ENCODE assay signal across 9 mouse cellular contexts in genomic region chr6:126583075-126583474, GRCm38 (mm10). TPM values are rescaled to one million over a fixed set of nuclear protein-coding genes. Genes with fewer than 3 reads are reported as not detected.
DNase-seq lines count a peak whose midpoint lies in the region; ATAC-seq and TF ChIP-seq lines count a peak whose summit lies in the region.
"Had no signal": no experiment of that assay in that cellular context is flagged by ENCODE, and none has a peak within 500 bp of the region (broad histone marks: within the 10 kb centered on the region; RNA-seq: fewer than 3 reads in every experiment).

No protein-coding gene starts in this region.

- H3K79me2 ChIP-seq in CH12.LX (replicated peaks; ENCODE audit: control insufficient read depth, extremely low read depth, insufficient read depth, poor library complexity, severe bottlenecking): no peaks in the 10 kb centered on the region

- H3K27ac ChIP-seq in hindbrain, postnatal 0 days: no peak overlapping the region
- H3K27ac ChIP-seq in hindbrain, embryonic 14.5 days: no peak overlapping the region
- no peak overlapping the region for H3K27ac ChIP-seq in CH12.LX (ENCODE audit: insufficient read depth, low read depth)
- H3K27ac ChIP-seq in embryonic facial prominence, embryonic 11.5 days (replicated peaks; ENCODE audit: low read depth, low read length): no peak overlapping the region
- H3K27ac ChIP-seq in olfactory bulb, adult 2 months (ENCODE audit: insufficient read depth, low read depth, low read length): no peak overlapping the region
- no peak overlapping the region for H3K27ac ChIP-seq in midbrain, embryonic 15.5 days
- H3K27ac ChIP-seq: liver, embryonic 13.5 days had no signal

- no peaks in the 10 kb centered on the region for H3K36me3 ChIP-seq in hindbrain, postnatal 0 days (ENCODE audit: insufficient read depth, low read length)
- no peaks in the 10 kb centered on the region for H3K36me3 ChIP-seq in hindbrain, embryonic 14.5 days (replicated peaks; ENCODE audit: control insufficient read depth, insufficient read depth)
- no peaks in the 10 kb centered on the region for H3K36me3 ChIP-seq in CH12.LX (replicated peaks in 1 of 2; ENCODE audit: control insufficient read depth in 1 of 2, insufficient read depth in 1 of 2, low read length in 1 of 2)
- no peaks in the 10 kb centered on the region for H3K36me3 ChIP-seq in embryonic facial prominence, embryonic 11.5 days (replicated peaks; ENCODE audit: control insufficient read depth, insufficient read depth, low read depth, low read length)
- no peaks in the 10 kb centered on the region for H3K36me3 ChIP-seq in midbrain, embryonic 15.5 days (replicated peaks)
- H3K36me3 ChIP-seq: liver, embryonic 13.5 days had no signal

- no peak for TF ChIP-seq RAD21 in CH12.LX (IDR thresholded peaks at IDR 0.05; ENCODE audit: low read depth, low read length)

- no peak overlapping the region for H3K4me2 ChIP-seq in hindbrain, postnatal 0 days (ENCODE audit: low read depth, low read length)
- H3K4me2 ChIP-seq in hindbrain, embryonic 14.5 days (replicated peaks): no peak overlapping the region
- no peak overlapping the region for H3K4me2 ChIP-seq in CH12.LX (ENCODE audit: insufficient read depth, low read depth, poor library complexity, severe bottlenecking)
- no peak overlapping the region for H3K4me2 ChIP-seq in embryonic facial prominence, embryonic 11.5 days (ENCODE audit: low read depth, low read length)
- H3K4me2 ChIP-seq in midbrain, embryonic 15.5 days: no peak overlapping the region
- H3K4me2 ChIP-seq: liver, embryonic 13.5 days had no signal

- dilution Hi-C loops in CH12.LX (cut with MboI; ENCODE audit: extremely low pct_ligation_motif_present, extremely low pct_unique_long_range_greater_than_20kb, low sequenced_read_pairs): no loop called here

- peak; percentile 73 for TF ChIP-seq CTCF in hindbrain, postnatal 0 days (IDR thresholded peaks at IDR 0.05; ENCODE audit: low read depth)
- TF ChIP-seq CTCF in CH12.LX (conservative IDR thresholded peaks at IDR 0.05 in 1 of 2, IDR thresholded peaks at IDR 0.05 in 1 of 2; ENCODE audit: low read depth in 2 of 2, low read length in 2 of 2): peak; percentile 82 to 93
- TF ChIP-seq CTCF in olfactory bulb, adult 2 months (IDR thresholded peaks at IDR 0.05; ENCODE audit: insufficient read depth, low read depth, low read length): peak; percentile 63; the same call in 1 of the 2 replicates

- ATAC-seq in hindbrain, postnatal 0 days: no peak
- ATAC-seq in hindbrain, embryonic 14.5 days (ENCODE audit: low FRiP score): no peak
- no peak for ATAC-seq in embryonic facial prominence, embryonic 11.5 days (replicated peaks; ENCODE audit: insufficient number of reproducible peaks, low FRiP score, low TSS enrichment, low read depth)
- ATAC-seq in monocyte, adult 5-6 weeks (replicated peaks; ENCODE audit: insufficient number of reproducible peaks, low FRiP score, low TSS enrichment, poor library complexity, severe bottlenecking): no peak
- ATAC-seq in midbrain, embryonic 15.5 days (replicated peaks): no peak

- H3K9ac ChIP-seq in hindbrain, postnatal 0 days (replicated peaks; ENCODE audit: low read length): no peak overlapping the region
- no peak overlapping the region for H3K9ac ChIP-seq in hindbrain, embryonic 14.5 days
- no peak overlapping the region for H3K9ac ChIP-seq in CH12.LX (ENCODE audit: insufficient read depth, low read depth)
- H3K9ac ChIP-seq in embryonic facial prominence, embryonic 11.5 days (replicated peaks; ENCODE audit: low read length): no peak overlapping the region
- no peak overlapping the region for H3K9ac ChIP-seq in midbrain, embryonic 15.5 days
- H3K9ac ChIP-seq: liver, embryonic 13.5 days had no signal

- DNase-seq in hindbrain, postnatal 0 days (ENCODE audit: low spot score): no peak
- no peak for DNase-seq in hindbrain, embryonic 14.5 days (ENCODE audit: low spot score)
- peak; percentile 49 for DNase-seq in CH12.LX (ENCODE audit: extremely low read depth)
- DNase-seq in adrenal gland, adult 2 months: peak; percentile 36
- peak; percentile 50 for DNase-seq in embryonic facial prominence, embryonic 11.5 days (ENCODE audit: low spot score)
- DNase-seq: liver, embryonic 13.5 days had no signal

- no peak overlapping the region for H3K4me3 ChIP-seq in hindbrain, postnatal 0 days (ENCODE audit: low read length)
- no peak overlapping the region for H3K4me3 ChIP-seq in hindbrain, embryonic 14.5 days (replicated peaks; ENCODE audit: low read length)
- H3K4me3 ChIP-seq in CH12.LX (replicated peaks in 1 of 3; ENCODE audit: low read depth in 2 of 3, low read length in 2 of 3, poor library complexity in 1 of 3): no peak overlapping the region
- no peak overlapping the region for H3K4me3 ChIP-seq in embryonic facial prominence, embryonic 11.5 days (ENCODE audit: low read depth, low read length)
- no peak overlapping the region for H3K4me3 ChIP-seq in olfactory bulb, adult 2 months (ENCODE audit: insufficient read depth, low read depth, low read length)
- H3K4me3 ChIP-seq in midbrain, embryonic 15.5 days: no peak overlapping the region
- H3K4me3 ChIP-seq: liver, embryonic 13.5 days had no signal

- no peaks in the 10 kb centered on the region for H3K9me3 ChIP-seq in hindbrain, postnatal 0 days (ENCODE audit: low read length)
- no peaks in the 10 kb centered on the region for H3K9me3 ChIP-seq in hindbrain, embryonic 14.5 days (ENCODE audit: control insufficient read depth, low read length)
- H3K9me3 ChIP-seq in CH12.LX (replicated peaks; ENCODE audit: low read length): peaks cover 2% of the 10 kb centered on the region
- H3K9me3 ChIP-seq in embryonic facial prominence, embryonic 11.5 days (replicated peaks; ENCODE audit: control insufficient read depth, low read length): no peaks in the 10 kb centered on the region
- H3K9me3 ChIP-seq in midbrain, embryonic 15.5 days: no peaks in the 10 kb centered on the region
- H3K9me3 ChIP-seq: liver, embryonic 13.5 days had no signal

- peaks cover 7% of the 10 kb centered on the region; the same call in 1 of the 2 replicates for H3K4me1 ChIP-seq in hindbrain, postnatal 0 days (ENCODE audit: insufficient read depth, low read length)
- no peaks in the 10 kb centered on the region for H3K4me1 ChIP-seq in hindbrain, embryonic 14.5 days (replicated peaks; ENCODE audit: control insufficient read depth, insufficient read depth, low read length)
- no peaks in the 10 kb centered on the region for H3K4me1 ChIP-seq in CH12.LX (ENCODE audit: control insufficient read depth in 1 of 2, insufficient read depth in 2 of 2)
- H3K4me1 ChIP-seq in embryonic facial prominence, embryonic 11.5 days (ENCODE audit: control insufficient read depth, insufficient read depth, low read length): no peaks in the 10 kb centered on the region
- peaks cover 29% of the 10 kb centered on the region for H3K4me1 ChIP-seq in olfactory bulb, adult 2 months (ENCODE audit: control insufficient read depth, insufficient read depth, low read length)
- H3K4me1 ChIP-seq in midbrain, embryonic 15.5 days: no peaks in the 10 kb centered on the region
- H3K4me1 ChIP-seq: liver, embryonic 13.5 days had no signal

- WGBS in hindbrain, postnatal 0 days: 69% methylated on average over 7 of the region's 7 CpGs
- 68% methylated on average over 7 of the region's 7 CpGs for WGBS in hindbrain, embryonic 14.5 days
- 65% methylated on average over 7 of the region's 7 CpGs for WGBS in embryonic facial prominence, embryonic 11.5 days
- WGBS in olfactory bulb, adult 2 months: 69% methylated on average over 7 of the region's 7 CpGs
- 66% methylated on average over 7 of the region's 7 CpGs for WGBS in midbrain, embryonic 15.5 days

- no peaks in the 10 kb centered on the region for H3K27me3 ChIP-seq in hindbrain, postnatal 0 days (ENCODE audit: insufficient read depth, low read length)
- H3K27me3 ChIP-seq in hindbrain, embryonic 14.5 days (ENCODE audit: control insufficient read depth, insufficient read depth, low read length): no peaks in the 10 kb centered on the region
- peaks cover 98% of the 10 kb centered on the region for H3K27me3 ChIP-seq in CH12.LX (replicated peaks)
- H3K27me3 ChIP-seq in embryonic facial prominence, embryonic 11.5 days (ENCODE audit: control insufficient read depth, insufficient read depth, low read length): no peaks in the 10 kb centered on the region
- H3K27me3 ChIP-seq in midbrain, embryonic 15.5 days (replicated peaks): no peaks in the 10 kb centered on the region
- H3K27me3 ChIP-seq: liver, embryonic 13.5 days had no signal

- in situ Hi-C loops in CH12.LX (cut with MboI; ENCODE audit: low pct_ligation_motif_present, low pct_unique_long_range_greater_than_20kb, low sequenced_read_pairs): no loop called here

- no peak for TF ChIP-seq POLR2A in CH12.LX (IDR thresholded peaks at IDR 0.05; ENCODE audit: low read depth, low read length)
- TF ChIP-seq POLR2A in olfactory bulb, adult 2 months (IDR thresholded peaks at IDR 0.05; ENCODE audit: insufficient read depth, low read depth, low read length): no peak

- TF ChIP-seq EP300 in CH12.LX (IDR thresholded peaks at IDR 0.05; ENCODE audit: low read length): no peak

TF ChIP-seq in CH12.LX, 34 proteins besides CTCF, POLR2A, EP300 and RAD21:
- TF ChIP-seq SMC3 (IDR thresholded peaks at IDR 0.05; ENCODE audit: low read depth, low read length) (peak; percentile 53), ZKSCAN1 (IDR thresholded peaks at IDR 0.05; ENCODE audit: borderline replicate concordance, low read depth, low read length) (no peak)

RNA-seq across cellular contexts. Expression of gene Kcna5, which starts 47.9 kb away (rescaled TPM):
- total RNA-seq in hindbrain, postnatal 0 days (2014; rRNA removed): 4.8 and 7.3 TPM in 2 replicates
- 3.4 and 3.6 TPM in 2 replicates for polyA plus RNA-seq in hindbrain, postnatal 0 days (2015; fragmentation: Nextera tagmentation; extraction: Ambion mirVana)
- 2.9 and 3.3 TPM in 2 replicates for polyA plus RNA-seq in hindbrain, embryonic 14.5 days (2014; fragmentation: Nextera tagmentation; extraction: Ambion mirVana)
- not detected in 2 replicates for total RNA-seq in CH12.LX (2012; rRNA removed)
- total RNA-seq in CH12.LX (2014; rRNA removed): not detected in 2 replicates
- polyA plus RNA-seq in CH12.LX (2012; ENCODE audit: insufficient read length, low read depth): not detected in 2 replicates
- 1 to 10 TPM; 2.9 to 3.0 TPM for total RNA-seq in adrenal gland, adult 2 months (2021)
- 3.5 and 3.8 TPM in 2 replicates for polyA plus RNA-seq in adrenal gland, adult 2 months (2012; rRNA removed)
- polyA plus RNA-seq in embryonic facial prominence, embryonic 11.5 days (2014; fragmentation: Nextera tagmentation; extraction: Ambion mirVana): 1.7 and 2.6 TPM in 2 replicates
- polyA plus RNA-seq in olfactory bulb, adult 2 months (2012; ENCODE audit: insufficient read depth, insufficient read length, low replicate concordance, missing spikeins): not detected in 2 replicates
- total RNA-seq in monocyte, adult 5-6 weeks (2017): not detected in 3 replicates
- 3.3 and 3.4 TPM in 2 replicates for polyA plus RNA-seq in midbrain, embryonic 15.5 days (2015; fragmentation: Nextera tagmentation; extraction: Ambion mirVana)

Comparison
In these comparisons a context has a peak if more than half of its experiments do, and no peak if none do; other contexts are left out.
1. DNase-seq: peak in CH12.LX (single experiment), adrenal gland, adult 2 months (single experiment) and embryonic facial prominence, embryonic 11.5 days (single experiment); none in hindbrain, postnatal 0 days (single experiment) and hindbrain, embryonic 14.5 days (single experiment).
2. Peak in every context shown above with its lines, with median percentiles within 50 percentile points of each other: CTCF ChIP-seq.